Mouse (Mus musculus) thymus, adult 18-20 months (tissue): ENCODE results near the gene Olfr360.
"Not testable (repeated sequence)": the region's sequence is repeated elsewhere in the genome, so short reads cannot be mapped to it uniquely, and the experiment has no call there.

Source experiments
- DNase-seq, 2 experiments: peaks; one replicate each; pipeline ENCODE4 v3.0.0; 2022; ENCODE audit warnings: mixed read lengths in 2 of 2

The Olfr360 gene

GRCm38 (mm10) chr2:37065446-37065845 lies at the start of gene Olfr360:
TSS of gene Olfr360 (plus strand) at chr2:37065746.
- no peak for DNase-seq

- DNase-seq, result not testable (repeated sequence)
Measured at GRCm38 (mm10) chr2:37089190-37089589, 23.6 kb downstream of the Olfr360 start, which contains the start of gene Olfr361. TSS of gene Olfr361 (minus strand) at chr2:37089290.

GRCm38 (mm10) chr2:37117810-37118209 lies 52.3 kb downstream of the Olfr360 start, which contains the start of gene Olfr362:
TSS of gene Olfr362 (minus strand) at chr2:37117910.
- DNase-seq, result no peak
